Mouse (Mus musculus) thymus, postnatal 0 days (tissue): Measurements from ENCODE around the gene Edf1. TPM values are rescaled to one million over a fixed set of nuclear protein-coding genes. Genes with fewer than 3 reads are reported as not detected.
"Not testable (repeated sequence)": the region's sequence is repeated elsewhere in the genome, so short reads cannot be mapped to it uniquely, and the experiment has no call there.

ENCODE experiments used
- DNase-seq: peaks from one replicate; pipeline ENCODE4 v3.0.0-alpha.2; 2015; ENCODE audit warnings: low spot score
- polyA plus RNA-seq: library from polyadenylated mRNA; unstranded; fragments of >200 nt; fragmentation: Nextera tagmentation; extraction: Ambion mirVana; gene quantifications from 2 replicates; pipeline ENCODE4 v1.2.1, GENCODE M21; 2015

Edf1 gene
- polyA plus RNA-seq, result 466 and 515 TPM in 2 replicates

- DNase-seq, result peak; percentile 95
These were observed at the start of gene Edf1 for GRCm38 (mm10) chr2:25557221-25557963. Gene Edf1, plus strand, starts transcription at chr2:25557847.

GRCm38 (mm10) chr2:25509912-25510311, 47.7 kb upstream of the Edf1 start:
- DNase-seq, result no peak

- no peak for DNase-seq
These were observed 30.9 kb upstream of the Edf1 start for GRCm38 (mm10) chr2:25526510-25527302.

GRCm38 (mm10) chr2:25533707-25534106, 23.9 kb upstream of the Edf1 start:
- DNase-seq, result no peak

GRCm38 (mm10) chr2:25534178-25534865, 23.3 kb upstream of the Edf1 start:
- DNase-seq, result no peak

- DNase-seq, result no peak
These were observed 22.8 kb upstream of the Edf1 start for GRCm38 (mm10) chr2:25534866-25535182.

GRCm38 (mm10) chr2:25536531-25536930, 21.1 kb upstream of the Edf1 start:
- DNase-seq, result no peak

GRCm38 (mm10) chr2:25540541-25540948, 17.1 kb upstream of the Edf1 start:
- DNase-seq, result no peak

- no peak for DNase-seq
These were observed 15.8 kb upstream of the Edf1 start for GRCm38 (mm10) chr2:25541644-25542367.

GRCm38 (mm10) chr2:25545996-25546810, 11.4 kb upstream of the Edf1 start:
- DNase-seq, result no peak

GRCm38 (mm10) chr2:25546811-25547491, 10.7 kb upstream of the Edf1 start, which contains the start of gene Traf2:
Gene Traf2, minus strand, starts transcription at chr2:25546940.
- peak; percentile 99 for DNase-seq

- peak; percentile 93 for DNase-seq
These were observed 8.3 kb upstream of the Edf1 start for GRCm38 (mm10) chr2:25549021-25549991.

GRCm38 (mm10) chr2:25551186-25551585, 6.5 kb upstream of the Edf1 start:
- peak; percentile 19 for DNase-seq

- DNase-seq, result not testable (repeated sequence)
These were observed 4.4 kb upstream of the Edf1 start for GRCm38 (mm10) chr2:25553171-25553786.

- not testable (repeated sequence) for DNase-seq
These were observed 2.2 kb upstream of the Edf1 start for GRCm38 (mm10) chr2:25555479-25555878.

- no peak for DNase-seq
These were observed 1.4 kb upstream of the Edf1 start for GRCm38 (mm10) chr2:25556296-25556695.

GRCm38 (mm10) chr2:25557964-25558360, 315 bp downstream of the Edf1 start:
- DNase-seq, result no peak

- no peak for DNase-seq
These were observed 1.1 kb downstream of the Edf1 start for GRCm38 (mm10) chr2:25558774-25559173.
